Mouse (Mus musculus) liver, postnatal 0 days (tissue): ENCODE data around the gene Foxf2. TPM values are rescaled to one million over a fixed set of nuclear protein-coding genes. Genes with fewer than 3 reads are reported as not detected.

Source experiments
- ATAC-seq: fragments of 200-750 bp; cut with Nextera tagmentation; 2 replicates; pipeline ENCODE4 v1.8.0; 2017; ENCODE audit warnings: mild to moderate bottlenecking, moderate library complexity
- DNase-seq: peaks from one replicate; pipeline ENCODE4 v3.0.0-alpha.2; 2016
- H3K27ac ChIP-seq: fragments of 300-500 bp; sonication (generic); 2 replicates; pipeline ENCODE4 v1.5.1; 2014; ENCODE audit warnings: antibody characterized with exemption, moderate library complexity, mild to moderate bottlenecking, low read depth
- H3K27me3 ChIP-seq: fragments of 300-500 bp; sonication (generic); 2 replicates; pipeline ENCODE4 v1.6.1; 2014; ENCODE audit warnings: low read length, control low read depth, mixed read lengths; ENCODE audit not compliant: insufficient read depth
- H3K36me3 ChIP-seq: fragments of 300-500 bp; sonication (generic); replicated peaks from 2 replicates; pipeline ENCODE4 v1.6.1; 2014; ENCODE audit warnings: mild to moderate bottlenecking, control low read depth, low read length, moderate library complexity, mixed read lengths; ENCODE audit not compliant: insufficient read depth
- H3K4me1 ChIP-seq: fragments of 300-500 bp; sonication (generic); 2 replicates; pipeline ENCODE4 v1.6.1; 2014; ENCODE audit warnings: antibody characterized with exemption, mild to moderate bottlenecking, control low read depth; ENCODE audit not compliant: insufficient read depth
- H3K4me2 ChIP-seq: fragments of 300-500 bp; sonication (generic); 2 replicates; pipeline ENCODE4 v1.6.1; 2014; ENCODE audit warnings: low read depth, mild to moderate bottlenecking, low read length, moderate library complexity, mixed read lengths
- H3K4me3 ChIP-seq: fragments of 300-500 bp; sonication (generic); 2 replicates; pipeline ENCODE4 v1.5.1; 2014; ENCODE audit warnings: low read depth, low read length
- H3K9ac ChIP-seq: fragments of 300-500 bp; sonication (generic); replicated peaks from 2 replicates; pipeline ENCODE4 v1.6.1; 2014; ENCODE audit warnings: mild to moderate bottlenecking, moderate library complexity
- H3K9me3 ChIP-seq: fragments of 300-500 bp; sonication (generic); 2 replicates; pipeline ENCODE4 v1.6.1; 2016; ENCODE audit warnings: mild to moderate bottlenecking, control low read depth, low read length, mixed read lengths
- CTCF ChIP-seq: sonication (generic); IDR thresholded peaks from 2 replicates; pipeline ENCODE4 v1.5.1; 2016; ENCODE audit warnings: antibody characterized with exemption, low read depth
- EP300 ChIP-seq: IDR thresholded peaks from 2 replicates; pipeline ENCODE4 v1.6.1; 2016; ENCODE audit warnings: antibody characterized with exemption, low read depth, mild to moderate bottlenecking
- WGBS: fragments of 180-500 bp; shearing (Covaris S2); extraction: QIAGEN DNeasy Blood & Tissue Kit; methylation state at CpG from one replicate; pipeline ENCODE4 v1.1.7; 2014; ENCODE audit not compliant: insufficient replicate concordance; 5-methylcytosine and 5-hydroxymethylcytosine counted together
- polyA plus RNA-seq: library from polyadenylated mRNA; unstranded; fragments of >200 nt; fragmentation: Nextera tagmentation; extraction: Ambion mirVana; gene quantifications from 2 replicates; pipeline ENCODE4 v1.2.1, GENCODE M21; 2015

The Foxf2 gene
- polyA plus RNA-seq, 1 experiment from 2014 or later: not detected

DNA sequence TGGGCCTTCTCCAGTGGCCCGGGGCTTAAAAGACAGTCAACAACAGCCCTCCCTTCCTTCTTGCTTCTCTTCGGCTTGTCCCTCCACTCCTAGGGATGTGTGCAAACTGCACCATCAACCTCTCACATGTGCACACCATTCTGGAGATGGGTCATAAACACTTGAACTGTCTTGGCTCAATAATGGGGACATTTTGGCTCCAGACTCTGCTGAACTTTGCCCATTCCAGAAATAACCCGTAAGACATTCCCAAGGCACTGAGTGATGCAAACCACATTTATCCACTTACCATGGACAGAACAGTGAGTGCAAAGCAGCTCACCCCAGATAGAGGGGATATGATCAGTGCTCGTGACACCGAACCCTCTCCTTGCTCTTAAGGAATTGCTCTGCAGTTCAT, 26.0 kb upstream of the Foxf2 start:
- WGBS: 67% methylated on average over 5 of the region's 5 CpGs
- no peak for DNase-seq
- Histone ChIP-seq H3K36me3 (no peaks in the 10 kb centered on the region), H3K27me3 (no peaks in the 10 kb centered on the region), H3K9me3 (no peaks in the 10 kb centered on the region), H3K9ac (no peak overlapping the region), H3K27ac (no peak overlapping the region), H3K4me3 (no peak overlapping the region), H3K4me2 (no peak overlapping the region), H3K4me1 (no peaks in the 10 kb centered on the region)
- no peak for TF ChIP-seq EP300
- no peak for TF ChIP-seq CTCF
- no peak for ATAC-seq

DNA sequence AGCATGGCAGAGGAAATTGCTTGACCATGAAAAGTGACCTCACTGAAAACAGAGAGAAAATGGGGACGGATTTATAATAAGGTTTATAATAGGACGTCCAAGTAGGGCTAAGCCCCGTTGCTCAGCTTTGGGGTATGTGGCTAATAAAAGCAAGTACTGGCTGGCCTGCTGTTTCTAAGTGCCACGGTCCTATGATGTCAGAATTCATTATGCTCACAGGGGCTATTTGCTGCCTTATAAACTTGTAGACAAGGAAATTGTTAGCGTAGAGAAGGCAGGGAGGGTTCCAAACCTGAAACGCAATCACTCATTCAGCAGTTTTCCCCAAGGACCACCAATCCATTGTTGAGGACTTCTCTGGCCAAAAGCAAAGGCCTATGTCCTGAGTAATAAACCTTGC, 21.7 kb upstream of the Foxf2 start:
- H3K27ac ChIP-seq: no peak overlapping the region
- H3K9ac ChIP-seq: no peak overlapping the region
- DNase-seq (no peak), ATAC-seq (no peak)
- WGBS: 79% methylated on average over 6 of the region's 6 CpGs
- no peak overlapping the region for H3K4me2 ChIP-seq
- H3K9me3 ChIP-seq: no peaks in the 10 kb centered on the region
- no peaks in the 10 kb centered on the region for H3K27me3 ChIP-seq
- TF ChIP-seq EP300 (no peak), CTCF (no peak)
- H3K4me1 ChIP-seq: no peaks in the 10 kb centered on the region
- H3K4me3 ChIP-seq: no peak overlapping the region
- no peaks in the 10 kb centered on the region for H3K36me3 ChIP-seq

DNA sequence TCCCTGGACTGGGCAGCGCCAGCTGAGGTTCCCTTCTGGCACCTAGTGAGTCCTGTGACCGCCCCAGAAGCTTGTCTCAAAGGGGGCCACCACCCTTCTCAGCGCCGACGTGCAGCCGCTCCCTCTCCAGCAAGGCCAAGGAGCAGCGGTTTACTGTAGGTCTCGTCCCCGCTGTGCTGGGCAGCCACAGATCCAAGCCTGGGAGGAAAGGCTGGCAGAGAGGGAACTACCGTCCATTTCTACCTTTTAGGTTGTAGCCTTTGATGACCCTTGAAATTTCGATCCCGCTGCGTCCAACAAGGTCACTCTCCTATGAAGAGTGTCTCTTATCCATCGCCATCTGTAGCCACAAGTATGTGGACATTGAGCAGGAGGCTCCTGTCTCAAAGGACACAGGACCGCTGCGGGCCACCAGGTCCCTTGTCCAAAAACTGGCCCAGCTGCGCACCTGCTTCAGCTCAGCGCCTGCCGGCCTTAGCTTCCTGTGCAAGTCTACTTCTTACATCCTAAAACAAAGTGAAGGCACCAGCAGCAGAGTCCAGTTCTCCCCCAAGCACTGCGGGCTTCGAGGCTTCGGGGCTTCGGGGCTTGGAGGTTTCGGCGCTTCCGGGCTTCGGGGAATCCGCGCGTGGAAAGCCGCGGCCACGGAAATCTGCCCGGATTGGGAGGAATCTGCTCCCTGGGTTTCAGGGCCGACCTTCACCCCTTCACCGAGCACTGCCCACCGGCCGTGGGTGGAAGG, 10.7 kb upstream of the Foxf2 start:
- TF ChIP-seq EP300 (no peak), CTCF (no peak)
- Histone ChIP-seq H3K4me1 (peaks cover 5% of the 10 kb centered on the region), H3K36me3 (no peaks in the 10 kb centered on the region), H3K4me2 (no peak overlapping the region), H3K4me3 (no peak overlapping the region), H3K9me3 (no peaks in the 10 kb centered on the region), H3K27ac (no peak overlapping the region), H3K27me3 (peaks cover 74% of the 10 kb centered on the region), H3K9ac (no peak overlapping the region)
- WGBS: 2% methylated on average over 38 of the region's 38 CpGs
- ATAC-seq: no peak
- no peak for DNase-seq

DNA sequence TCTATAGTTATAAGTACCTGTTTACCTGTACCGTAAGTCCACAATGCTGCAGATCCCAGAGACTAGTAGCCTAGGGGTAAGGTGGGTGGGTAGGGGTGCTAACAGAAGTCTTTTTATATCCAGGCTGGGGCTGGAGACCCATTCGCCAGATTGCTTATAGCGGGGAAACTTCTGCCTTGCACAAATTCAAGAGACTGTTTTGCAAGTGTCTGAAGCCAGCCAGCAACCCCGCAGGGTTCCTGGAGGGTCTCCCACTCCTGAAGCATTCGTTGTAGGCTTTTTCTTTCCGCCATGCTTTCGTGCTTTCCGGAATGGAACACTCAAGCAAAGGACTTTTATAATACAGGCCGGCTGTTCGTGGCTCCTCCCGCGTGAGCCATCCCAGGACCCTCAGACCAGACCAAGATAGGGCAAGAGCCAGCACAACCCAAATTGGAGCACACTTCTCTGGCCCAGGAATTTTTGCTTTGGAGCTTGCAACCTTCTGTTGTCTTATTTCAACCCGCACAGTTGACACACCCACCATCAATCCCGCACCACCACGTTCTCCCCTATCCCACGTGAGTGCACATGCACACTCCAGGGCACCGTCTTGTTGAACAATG, 10.0 kb upstream of the Foxf2 start:
- peaks cover 82% of the 10 kb centered on the region for H3K27me3 ChIP-seq
- DNase-seq: no peak
- peaks cover 5% of the 10 kb centered on the region for H3K4me1 ChIP-seq
- no peak for ATAC-seq
- no peak overlapping the region for H3K27ac ChIP-seq
- no peak overlapping the region for H3K4me3 ChIP-seq
- H3K4me2 ChIP-seq: no peak overlapping the region
- TF ChIP-seq CTCF (no peak), EP300 (no peak)
- no peak overlapping the region for H3K9ac ChIP-seq
- WGBS: 3% methylated on average over 17 of the region's 17 CpGs
- no peaks in the 10 kb centered on the region for H3K36me3 ChIP-seq
- H3K9me3 ChIP-seq: no peaks in the 10 kb centered on the region

DNA sequence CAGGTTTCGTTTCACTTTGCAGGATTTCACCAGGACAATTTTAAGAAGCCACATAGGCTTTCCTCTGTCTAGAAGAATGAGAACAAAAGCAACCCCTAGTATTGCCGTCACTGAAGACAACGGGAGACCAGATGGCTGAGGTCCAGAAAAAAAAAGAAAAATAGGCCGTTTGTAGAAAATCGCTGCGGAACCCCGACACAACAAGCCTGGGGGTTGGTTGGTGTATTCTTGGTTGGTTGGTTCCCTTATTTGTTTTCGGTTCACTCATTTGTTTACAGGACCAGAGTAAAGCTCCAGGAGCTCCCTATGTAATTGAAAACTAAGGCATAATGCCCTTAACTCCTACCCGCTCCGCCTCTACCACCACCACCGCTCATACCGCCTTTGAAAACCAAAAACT, 7.6 kb upstream of the Foxf2 start:
- Histone ChIP-seq H3K27ac (no peak overlapping the region), H3K9ac (no peak overlapping the region), H3K27me3 (peaks cover 98% of the 10 kb centered on the region), H3K36me3 (no peaks in the 10 kb centered on the region), H3K4me2 (peak overlapping the region; percentile 73), H3K4me1 (peaks cover 5% of the 10 kb centered on the region), H3K9me3 (no peaks in the 10 kb centered on the region), H3K4me3 (peak overlapping the region; percentile 39)
- TF ChIP-seq EP300 (no peak), CTCF (no peak)
- DNase-seq (no peak), ATAC-seq (no peak)
- 1% methylated on average over 12 of the region's 12 CpGs for WGBS

DNA sequence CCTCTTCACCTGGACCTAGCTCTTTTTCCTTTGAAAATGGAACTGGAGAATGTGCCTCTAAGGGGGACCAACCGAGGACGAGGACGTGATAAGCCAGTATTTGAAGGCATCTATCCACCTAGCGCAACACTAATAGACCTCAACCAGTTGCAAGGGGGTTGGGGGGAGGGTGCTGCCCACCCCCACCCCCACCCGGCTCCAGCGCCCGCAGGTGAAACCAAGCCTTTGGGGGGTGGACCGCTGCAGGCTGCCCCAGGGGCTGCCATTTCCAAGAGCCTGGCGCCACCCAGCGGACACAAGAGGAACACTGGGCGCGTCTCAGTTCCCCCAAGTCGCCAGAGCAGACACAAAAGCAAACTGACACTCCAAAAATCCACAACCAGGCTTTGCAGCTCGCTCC, 7.2 kb upstream of the Foxf2 start:
- WGBS: 2% methylated on average over 14 of the region's 14 CpGs
- H3K4me3 ChIP-seq: peak overlapping the region; percentile 39
- peak overlapping the region; percentile 73 for H3K4me2 ChIP-seq
- TF ChIP-seq EP300 (no peak), CTCF (peak; percentile 79)
- H3K27me3 ChIP-seq: peaks cover 98% of the 10 kb centered on the region
- no peak overlapping the region for H3K27ac ChIP-seq
- no peak for ATAC-seq
- no peaks in the 10 kb centered on the region for H3K36me3 ChIP-seq
- DNase-seq: peak; percentile 73
- no peaks in the 10 kb centered on the region for H3K9me3 ChIP-seq
- peaks cover 5% of the 10 kb centered on the region for H3K4me1 ChIP-seq
- no peak overlapping the region for H3K9ac ChIP-seq
